Mouse (Mus musculus) MN1 (cell line): ENCODE data around the gene Pcp4.

Source experiments
- DNase-seq: peaks from one replicate; pipeline ENCODE4 v3.0.0-alpha.2; 2016; ENCODE audit warnings: low spot score

Gene Pcp4

GRCm38 (mm10) chr16:96563350-96564257 lies 96.2 kb downstream of the Pcp4 start:
- DNase-seq, result no peak

DNA sequence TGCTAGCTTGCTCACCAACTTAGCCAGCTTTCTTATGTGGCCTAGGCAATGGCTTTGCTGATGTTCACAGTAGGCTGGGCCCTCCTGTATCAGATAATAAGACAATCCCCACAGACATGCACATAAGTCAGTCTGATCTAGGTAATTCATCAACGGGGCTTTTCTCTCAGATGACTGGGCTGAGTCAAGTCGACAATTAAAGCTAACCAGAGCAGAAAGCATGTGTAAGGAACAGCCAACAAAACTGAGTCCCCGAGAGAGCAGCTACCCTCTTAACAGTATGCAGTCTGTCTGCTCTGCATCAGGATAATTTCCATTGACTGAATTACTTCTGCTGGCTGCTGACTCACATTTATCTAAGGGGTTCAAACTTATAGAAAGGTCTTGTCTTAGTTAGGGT lies 100.0 kb downstream of the Pcp4 start:
- peak; percentile 78 for DNase-seq
